In genomic region chr19:33222595-33223223, GRCm38 (mm10) we compare ENCODE assay signal across 8 mouse cellular contexts.
DNase-seq lines count a peak whose midpoint lies in the region; ATAC-seq lines count a peak whose summit lies in the region.

No protein-coding gene starts in this region.

- ATAC-seq in hematopoietic stem cell, adult 5-6 weeks (replicated peaks in 1 of 2; ENCODE audit: insufficient read depth in 1 of 2, low FRiP score in 2 of 2, low TSS enrichment in 1 of 2, low read depth in 1 of 2, poor library complexity in 2 of 2, severe bottlenecking in 2 of 2): peak; percentile 84 to 86
- ATAC-seq in megakaryocyte, adult 5-6 weeks (ENCODE audit: poor library complexity, severe bottlenecking): peak; percentile 58

- peak; percentile 87 for DNase-seq in heart, adult 11 months
- no peak for DNase-seq in heart, adult 9 months (ENCODE audit: low spot score in 2 of 2)
- DNase-seq in spleen, postnatal 4 days (ENCODE audit: low spot score in 2 of 2): peak; percentile 30 to 73
- no peak for DNase-seq in frontal cortex, postnatal 25 days (ENCODE audit: low spot score in 2 of 2)
- DNase-seq in neural tube, embryonic 10.5 days (ENCODE audit: extremely low spot score, low spot score): no peak
- DNase-seq in cerebellum, adult 8-10 months: no peak

Comparison
In these comparisons a context has a peak if more than half of its experiments do, and no peak if none do; other contexts are left out.
1. DNase-seq: peak in heart, adult 11 months (single experiment) and spleen, postnatal 4 days (2 of 2); none in heart, adult 9 months (0 of 2), frontal cortex, postnatal 25 days (0 of 2), neural tube, embryonic 10.5 days (single experiment) and cerebellum, adult 8-10 months (single experiment).